Comparison of ENCODE assay signal across 22 mouse cellular contexts in genomic region chr3:107275996-107276395, GRCm38 (mm10). TPM values are rescaled to one million over a fixed set of nuclear protein-coding genes. Genes with fewer than 3 reads are reported as not detected.
DNase-seq lines count a peak whose midpoint lies in the region; ATAC-seq and TF ChIP-seq lines count a peak whose summit lies in the region.
"Had no signal": no experiment of that assay in that cellular context is flagged by ENCODE, and none has a peak within 500 bp of the region (broad histone marks: within the 10 kb centered on the region; RNA-seq: fewer than 3 reads in every experiment).

No protein-coding gene starts in this region.

- H3K4me3 ChIP-seq in forebrain, postnatal 0 days (ENCODE audit: low read depth, low read length), result no peak overlapping the region
- H3K4me3 ChIP-seq in forebrain, embryonic 13.5 days, result no peak overlapping the region
- H3K4me3 ChIP-seq: embryonic facial prominence, embryonic 15.5 days; forebrain, embryonic 12.5 days; liver, embryonic 13.5 days; midbrain, embryonic 15.5 days; neural tube, embryonic 12.5 days had no signal

- H3K4me2 ChIP-seq in forebrain, postnatal 0 days (ENCODE audit: low read depth), result no peak overlapping the region
- H3K4me2 ChIP-seq in forebrain, embryonic 13.5 days, result no peak overlapping the region
- H3K4me2 ChIP-seq: embryonic facial prominence, embryonic 15.5 days; forebrain, embryonic 12.5 days; liver, embryonic 13.5 days; midbrain, embryonic 15.5 days; neural tube, embryonic 12.5 days had no signal

- DNase-seq in forebrain, postnatal 0 days, result no peak
- DNase-seq in kidney, postnatal 36 days, result peak; percentile 36 to 51
- no peak for DNase-seq in kidney, adult 18-20 months
- peak; percentile 61 for DNase-seq in 416B (ENCODE audit: low read depth)
- peak; percentile 32 for DNase-seq in R1 (ENCODE audit: low read depth, low spot score)
- DNase-seq in cerebellum, postnatal 25 days, result no peak
- DNase-seq: adrenal gland, postnatal 14 days; cerebellum, postnatal 36 days; layer of hippocampus, adult 9-11 months; left cerebral cortex, postnatal 4 days; liver, embryonic 13.5 days; lung, postnatal 4 days had no signal

- H3K9me3 ChIP-seq in forebrain, postnatal 0 days (ENCODE audit: low read length), result no peaks in the 10 kb centered on the region
- no peaks in the 10 kb centered on the region for H3K9me3 ChIP-seq in forebrain, embryonic 13.5 days (replicated peaks)
- H3K9me3 ChIP-seq: embryonic facial prominence, embryonic 15.5 days; forebrain, embryonic 12.5 days; liver, embryonic 13.5 days; midbrain, embryonic 15.5 days; neural tube, embryonic 12.5 days had no signal

- H3K9ac ChIP-seq in forebrain, postnatal 0 days, result no peak overlapping the region
- H3K9ac ChIP-seq in forebrain, embryonic 13.5 days, result no peak overlapping the region
- H3K9ac ChIP-seq: embryonic facial prominence, embryonic 15.5 days; forebrain, embryonic 12.5 days; liver, embryonic 13.5 days; midbrain, embryonic 15.5 days; neural tube, embryonic 12.5 days had no signal

- peak; percentile 36; the same call in 1 of the 2 replicates for TF ChIP-seq CTCF in forebrain, postnatal 0 days (IDR thresholded peaks at IDR 0.05; ENCODE audit: low read depth)

- no peaks in the 10 kb centered on the region; the same call in 1 of the 2 replicates for H3K27me3 ChIP-seq in forebrain, postnatal 0 days (ENCODE audit: insufficient read depth, low read length)
- H3K27me3 ChIP-seq in forebrain, embryonic 13.5 days, result no peaks in the 10 kb centered on the region
- H3K27me3 ChIP-seq: embryonic facial prominence, embryonic 15.5 days; forebrain, embryonic 12.5 days; midbrain, embryonic 15.5 days; neural tube, embryonic 12.5 days had no signal

- H3K4me1 ChIP-seq in forebrain, postnatal 0 days (ENCODE audit: insufficient read depth), result peaks cover 4% of the 10 kb centered on the region; the same call in 1 of the 2 replicates
- H3K4me1 ChIP-seq in forebrain, embryonic 13.5 days, result peaks cover 16% of the 10 kb centered on the region

- H3K36me3 ChIP-seq in forebrain, postnatal 0 days (ENCODE audit: insufficient read depth), result no peaks in the 10 kb centered on the region
- H3K36me3 ChIP-seq in forebrain, embryonic 13.5 days (ENCODE audit: poor library complexity, severe bottlenecking), result no peaks in the 10 kb centered on the region
- H3K36me3 ChIP-seq: embryonic facial prominence, embryonic 15.5 days; forebrain, embryonic 12.5 days; liver, embryonic 13.5 days; midbrain, embryonic 15.5 days; neural tube, embryonic 12.5 days had no signal

- 59% methylated on average over 4 of the region's 4 CpGs for WGBS in forebrain, postnatal 0 days
- 59% methylated on average over 4 of the region's 4 CpGs for WGBS in forebrain, embryonic 13.5 days

- H3K27ac ChIP-seq in forebrain, postnatal 0 days (ENCODE audit: low read depth, low read length), result no peak overlapping the region
- no peak overlapping the region for H3K27ac ChIP-seq in forebrain, embryonic 13.5 days
- H3K27ac ChIP-seq: embryonic facial prominence, embryonic 15.5 days; forebrain, embryonic 12.5 days; liver, embryonic 13.5 days; midbrain, embryonic 15.5 days; neural tube, embryonic 12.5 days had no signal

- no peak for ATAC-seq in forebrain, postnatal 0 days
- ATAC-seq in forebrain, embryonic 13.5 days, result no peak
- ATAC-seq in cerebellum, adult (ENCODE audit: insufficient number of reproducible peaks, low FRiP score, low TSS enrichment), result no peak
- ATAC-seq: intestine, embryonic 16.5 days; midbrain, embryonic 15.5 days had no signal

RNA-seq across cellular contexts. Expression of gene Lamtor5, which starts 2.7 kb away (rescaled TPM):
- total RNA-seq in forebrain, postnatal 0 days (2014; rRNA removed), result 76.1 and 77.0 TPM in 2 replicates
- 188 and 228 TPM in 2 replicates for polyA plus RNA-seq in forebrain, postnatal 0 days (2015; fragmentation: Nextera tagmentation; extraction: Ambion mirVana)
- 227 and 246 TPM in 2 replicates for polyA plus RNA-seq in forebrain, embryonic 13.5 days (2015; fragmentation: Nextera tagmentation; extraction: Ambion mirVana)

RNA-seq across cellular contexts. Expression of gene Slc16a4, which starts 15.0 kb away (rescaled TPM):
- total RNA-seq in forebrain, postnatal 0 days (2014; rRNA removed), result 1.1 and 2.3 TPM in 2 replicates
- polyA plus RNA-seq in forebrain, postnatal 0 days (2015; fragmentation: Nextera tagmentation; extraction: Ambion mirVana), result 2.1 and 2.3 TPM in 2 replicates
- 2.4 and 3.1 TPM in 2 replicates for polyA plus RNA-seq in forebrain, embryonic 13.5 days (2015; fragmentation: Nextera tagmentation; extraction: Ambion mirVana)
- total RNA-seq: hematopoietic stem cell, adult 5-6 weeks had no signal

RNA-seq across cellular contexts. Expression of gene Prok1, which starts 36.5 kb away (rescaled TPM):
- total RNA-seq in forebrain, postnatal 0 days (2014; rRNA removed), result 0.69 TPM in 1 of 2 replicates, not detected in the other
- polyA plus RNA-seq in forebrain, postnatal 0 days (2015; fragmentation: Nextera tagmentation; extraction: Ambion mirVana), result 0.15 TPM in 1 of 2 replicates, not detected in the other
- polyA plus RNA-seq in forebrain, embryonic 13.5 days (2015; fragmentation: Nextera tagmentation; extraction: Ambion mirVana), result 0.10 TPM in 1 of 2 replicates, not detected in the other
- total RNA-seq: gastrocnemius, adult 18-20 months; hematopoietic stem cell, adult 5-6 weeks; left cerebral cortex, postnatal 4 days had no signal
- polyA plus RNA-seq: embryonic facial prominence, embryonic 15.5 days; forebrain, embryonic 12.5 days; liver, embryonic 13.5 days; neural tube, embryonic 12.5 days; testis, adult 2 months had no signal

RNA-seq across cellular contexts. Expression of gene A630076J17Rik, which starts 45.6 kb away (rescaled TPM):
- total RNA-seq in forebrain, postnatal 0 days (2014; rRNA removed), result not detected in 2 replicates
- not detected in 2 replicates for polyA plus RNA-seq in forebrain, postnatal 0 days (2015; fragmentation: Nextera tagmentation; extraction: Ambion mirVana)
- not detected in 2 replicates for polyA plus RNA-seq in forebrain, embryonic 13.5 days (2015; fragmentation: Nextera tagmentation; extraction: Ambion mirVana)
- total RNA-seq: adrenal gland, postnatal 14 days; gastrocnemius, adult 18-20 months; hematopoietic stem cell, adult 5-6 weeks; left cerebral cortex, postnatal 4 days had no signal
- polyA plus RNA-seq: embryonic facial prominence, embryonic 15.5 days; forebrain, embryonic 12.5 days; intestine, embryonic 16.5 days; liver, embryonic 13.5 days; midbrain, embryonic 15.5 days; neural tube, embryonic 12.5 days; testis, adult 2 months had no signal

RNA-seq across cellular contexts. Expression of gene Cym, which starts 54.5 kb away (rescaled TPM):
- not detected in 2 replicates for total RNA-seq in forebrain, postnatal 0 days (2014; rRNA removed)
- not detected in 2 replicates for polyA plus RNA-seq in forebrain, postnatal 0 days (2015; fragmentation: Nextera tagmentation; extraction: Ambion mirVana)
- polyA plus RNA-seq in forebrain, embryonic 13.5 days (2015; fragmentation: Nextera tagmentation; extraction: Ambion mirVana), result 0.35 TPM in 1 of 2 replicates, not detected in the other
- total RNA-seq: adrenal gland, postnatal 14 days; gastrocnemius, adult 18-20 months; hematopoietic stem cell, adult 5-6 weeks; left cerebral cortex, postnatal 4 days had no signal
- polyA plus RNA-seq: forebrain, embryonic 12.5 days; neural tube, embryonic 12.5 days; testis, adult 2 months had no signal

Comparison
In these comparisons a context has a peak if more than half of its experiments do, and no peak if none do; other contexts are left out.
1. DNase-seq: peak in kidney, postnatal 36 days (2 of 2), 416B (single experiment) and R1 (single experiment); none in forebrain, postnatal 0 days (single experiment), kidney, adult 18-20 months (single experiment) and cerebellum, postnatal 25 days (0 of 2).